Mouse (Mus musculus) lung, postnatal 10 days (tissue): ENCODE data around the gene Mfsd14b.

Source experiments
- DNase-seq: peaks from one replicate; pipeline ENCODE4 v3.0.0; 2021

Gene Mfsd14b

GRCm38 (mm10) chr13:65112459-65113110 lies at the start of gene Mfsd14b:
TSS of gene Mfsd14b (minus strand) at chr13:65112975.
- DNase-seq, result peak; percentile 95

GRCm38 (mm10) chr13:65149940-65150339 lies 37.2 kb upstream of the Mfsd14b start, which contains the start of gene Olfr466:
TSS of gene Olfr466 (plus strand) at chr13:65150240.
- no peak for DNase-seq

- no peak for DNase-seq
These were observed 25.0 kb upstream of the Mfsd14b start, which contains the start of gene Olfr465-ps1 for GRCm38 (mm10) chr13:65137789-65138188. TSS of gene Olfr465-ps1 (plus strand) at chr13:65138089.

DNA sequence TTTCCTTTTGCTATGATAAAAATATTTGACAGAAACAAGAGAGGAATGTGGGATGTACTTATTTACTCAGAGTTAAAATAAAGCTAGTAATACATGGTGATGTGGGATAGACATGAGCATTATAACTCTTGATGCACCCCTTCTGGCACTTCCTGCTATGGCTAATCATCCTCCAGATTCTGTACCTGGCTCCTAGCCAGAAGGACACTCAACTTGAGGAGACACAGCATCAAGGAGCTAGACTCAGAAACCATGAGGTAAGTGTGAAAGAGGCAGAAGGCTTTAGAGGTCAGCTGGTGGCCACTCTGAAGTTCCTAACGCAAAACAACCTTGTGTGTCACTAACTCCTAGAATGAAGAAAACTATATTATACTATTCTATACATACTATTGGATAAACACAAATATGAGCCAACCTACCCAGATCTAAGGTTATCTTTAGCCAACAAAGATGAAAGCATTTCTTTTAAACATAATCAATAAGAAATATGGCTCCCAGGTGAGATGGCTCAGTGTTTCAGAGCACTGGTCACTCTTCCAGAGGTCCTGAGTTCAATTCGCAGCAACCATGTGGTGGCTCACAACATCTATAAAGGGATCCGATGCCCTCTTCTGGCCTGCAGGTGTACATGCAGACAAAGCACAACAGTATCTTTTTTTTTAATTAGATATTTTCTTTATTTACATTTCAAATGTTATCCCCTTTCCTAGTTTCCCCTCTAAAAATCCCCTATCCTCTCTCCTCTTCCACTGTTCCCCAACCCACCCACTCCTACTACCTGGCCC lies 14.5 kb upstream of the Mfsd14b start:
- DNase-seq, result no peak

DNA sequence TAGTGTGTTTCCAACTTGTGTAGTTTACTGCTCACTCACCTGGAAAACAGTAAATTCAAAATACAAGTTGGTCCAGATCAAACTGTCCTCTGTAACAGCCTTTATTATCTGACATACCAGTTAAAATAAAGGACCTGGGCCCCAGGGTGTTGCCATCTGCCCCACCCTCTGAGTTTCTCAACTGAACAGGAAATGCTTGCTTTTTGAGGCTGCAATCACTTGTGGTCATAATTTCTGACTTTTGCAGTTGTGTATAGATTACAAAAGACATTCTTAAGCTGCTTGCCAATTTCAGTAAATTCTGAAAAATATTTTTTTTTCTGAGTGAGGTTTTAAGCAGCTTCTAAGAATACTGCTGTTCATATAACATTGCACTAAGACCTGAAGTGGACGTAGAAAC lies 9.3 kb upstream of the Mfsd14b start:
- DNase-seq, result no peak

GRCm38 (mm10) chr13:65120984-65121383 lies 8.2 kb upstream of the Mfsd14b start:
- no peak for DNase-seq

GRCm38 (mm10) chr13:65113239-65113638 lies 464 bp upstream of the Mfsd14b start:
- DNase-seq, result no peak

DNA sequence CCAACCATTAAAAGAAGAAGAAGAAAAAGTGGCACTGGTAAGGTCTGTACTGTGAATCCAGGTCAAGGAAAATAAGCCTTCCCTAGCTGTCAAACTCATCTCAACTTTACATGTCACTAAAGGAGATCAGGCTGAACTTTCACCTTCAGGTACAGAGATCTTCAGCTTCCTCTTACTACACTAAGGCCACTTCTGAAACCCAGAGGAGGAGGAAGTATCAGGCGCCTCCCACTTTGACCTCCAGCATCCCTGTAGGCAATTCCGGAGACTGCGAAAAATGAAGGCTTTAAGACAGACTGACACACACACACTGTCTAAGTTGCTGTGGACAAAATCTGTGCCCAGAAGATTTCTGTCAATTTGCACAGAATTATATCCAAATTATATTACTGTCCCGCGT lies 814 bp downstream of the Mfsd14b start:
- DNase-seq, result peak; percentile 45

- no peak for DNase-seq
These were observed 11.5 kb downstream of the Mfsd14b start for GRCm38 (mm10) chr13:65101232-65101631.

DNA sequence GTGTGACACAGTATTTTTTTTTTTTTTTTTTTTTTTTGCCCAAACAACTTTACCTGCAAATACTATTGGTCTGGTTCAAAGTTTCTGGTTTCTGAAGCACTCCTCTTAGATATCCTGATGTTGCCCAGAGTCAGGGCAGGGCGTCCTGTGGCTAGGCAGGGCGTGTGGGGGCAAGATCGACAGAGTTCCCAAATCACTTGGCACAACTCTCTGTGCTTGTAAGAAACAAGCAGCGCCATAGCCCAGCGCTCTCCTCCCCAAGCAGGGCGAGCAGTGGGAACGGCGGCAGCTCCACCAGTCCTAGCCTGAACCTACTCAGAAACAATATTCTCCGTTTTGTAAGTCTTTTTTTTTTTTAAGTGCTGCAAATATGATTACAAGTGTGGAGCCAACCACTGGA lies 12.1 kb downstream of the Mfsd14b start:
- no peak for DNase-seq

DNA sequence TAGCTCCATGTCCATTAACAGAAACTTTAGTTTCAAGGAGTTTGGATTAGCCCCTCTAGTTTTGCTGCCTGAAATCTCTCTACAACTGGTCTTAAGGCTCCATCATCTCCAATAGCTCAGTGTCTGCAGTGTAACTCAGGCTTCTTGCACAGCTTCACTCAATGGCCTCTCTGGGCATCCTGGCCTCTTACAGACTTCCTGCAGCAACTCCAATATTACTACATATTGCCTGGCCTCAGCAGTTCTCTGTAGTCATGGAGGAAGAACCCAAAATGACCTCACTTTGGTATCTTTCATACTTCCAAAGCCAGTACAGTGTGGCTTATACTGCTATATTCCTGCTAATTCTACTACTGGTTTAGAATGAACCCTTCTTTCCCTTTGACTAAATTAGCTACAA lies 15.8 kb downstream of the Mfsd14b start:
- no peak for DNase-seq

- no peak for DNase-seq
These were observed 16.9 kb downstream of the Mfsd14b start for GRCm38 (mm10) chr13:65095923-65096322.

- no peak for DNase-seq
These were observed 42.8 kb downstream of the Mfsd14b start for GRCm38 (mm10) chr13:65069969-65070368.

GRCm38 (mm10) chr13:65052660-65053059 lies 60.1 kb downstream of the Mfsd14b start, which contains the start of gene Prss47:
TSS of gene Prss47 (minus strand) at chr13:65052760.
- DNase-seq, result no peak

DNA sequence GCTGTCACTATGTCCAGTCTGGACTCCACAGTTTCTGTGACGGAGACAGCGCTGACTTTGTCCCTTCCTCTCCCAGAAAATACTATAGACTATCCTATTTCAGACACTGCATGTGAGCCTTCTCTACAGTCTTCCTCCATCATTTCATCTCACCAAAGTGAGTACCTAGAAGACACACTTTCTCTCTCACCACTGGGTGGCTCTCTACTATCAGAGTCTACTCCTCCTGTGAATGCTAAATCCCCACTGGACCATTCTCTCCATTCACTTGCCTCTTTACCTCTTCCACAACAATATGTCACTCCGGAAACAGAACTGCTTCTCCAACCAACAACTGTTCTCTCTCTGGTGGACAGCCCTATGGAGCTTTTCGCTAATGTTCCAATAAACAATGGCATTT lies 77.7 kb downstream of the Mfsd14b start:
- no peak for DNase-seq

GRCm38 (mm10) chr13:65032758-65033157 lies 80.0 kb downstream of the Mfsd14b start, which contains the start of gene Spata31d1c:
TSS of gene Spata31d1c (plus strand) at chr13:65033058.
- no peak for DNase-seq
